Mouse (Mus musculus) MEL (cell line): ENCODE results near the gene Trp53bp1.

Experiments used
- CHD1 ChIP-seq: IDR thresholded peaks from 2 replicates; pipeline ENCODE4 v1.6.1; 2012; ENCODE audit warnings: low read depth, mild to moderate bottlenecking, inconsistent platforms, low read length, improper control_type of control experiment
- CTCF ChIP-seq, 3 experiments: IDR thresholded peaks in 2 of 3; conservative IDR thresholded peaks in 1 of 3; 2 replicates each; pipeline ENCODE4 v1.5.1; 2011 to 2012; ENCODE audit warnings: low read length in 3 of 3, low read depth in 2 of 3, mild to moderate bottlenecking in 2 of 3, improper control_type of control experiment in 1 of 3, inconsistent platforms in 1 of 3, mixed read lengths in 1 of 3, moderate library complexity in 1 of 3; ENCODE audit not compliant: control insufficient read depth in 1 of 3, insufficient read depth in 1 of 3, poor library complexity in 1 of 3, severe bottlenecking in 1 of 3
- E2F4 ChIP-seq: IDR thresholded peaks from 2 replicates; pipeline ENCODE4 v1.6.1; 2011; ENCODE audit warnings: low read depth, low read length, improper control_type of control experiment, borderline replicate concordance
- EP300 ChIP-seq, 2 experiments: IDR thresholded peaks; 2 replicates each; pipeline ENCODE4 v1.6.1; 2011; ENCODE audit warnings: improper control_type of control experiment in 2 of 2, low read length in 2 of 2, low read depth in 1 of 2, mild to moderate bottlenecking in 1 of 2
- ETS1 ChIP-seq: IDR thresholded peaks from 2 replicates; pipeline ENCODE4 v1.6.1; 2012; ENCODE audit warnings: low read depth, mild to moderate bottlenecking, inconsistent platforms, low read length, improper control_type of control experiment, moderate library complexity
- MEF2A ChIP-seq: IDR thresholded peaks from 2 replicates; pipeline ENCODE4 v1.6.1; 2014; ENCODE audit warnings: low read depth, mild to moderate bottlenecking, inconsistent platforms, low read length, improper control_type of control experiment; ENCODE audit not compliant: poor library complexity, insufficient replicate concordance, severe bottlenecking; ENCODE audit errors: extremely low read depth
- POLR2A ChIP-seq, 2 experiments: IDR thresholded peaks; 2 replicates each; pipeline ENCODE4 v1.6.1; 2011 to 2012; ENCODE audit warnings: low read length in 2 of 2, mild to moderate bottlenecking in 2 of 2, control low read depth in 1 of 2, improper control_type of control experiment in 1 of 2, low read depth in 1 of 2, moderate library complexity in 1 of 2; ENCODE audit not compliant: control insufficient read depth in 1 of 2, insufficient read depth in 1 of 2, poor library complexity in 1 of 2
- POLR2AphosphoS2 ChIP-seq: IDR thresholded peaks from 2 replicates; pipeline ENCODE4 v1.6.1; 2011; ENCODE audit warnings: low read length, improper control_type of control experiment
- POLR2AphosphoS5 ChIP-seq: IDR thresholded peaks from 2 replicates; pipeline ENCODE4 v1.6.1; 2012; ENCODE audit warnings: low read depth, borderline replicate concordance, mild to moderate bottlenecking, inconsistent platforms, low read length, moderate library complexity, mixed read lengths
- SIN3A ChIP-seq: IDR thresholded peaks from 2 replicates; pipeline ENCODE4 v1.6.1; 2012; ENCODE audit warnings: low read length, improper control_type of control experiment, inconsistent platforms
- USF1 ChIP-seq: IDR thresholded peaks from 2 replicates; pipeline ENCODE4 v1.6.1; 2014; ENCODE audit warnings: low read depth, mild to moderate bottlenecking, inconsistent platforms, low read length, improper control_type of control experiment, moderate library complexity
- ZC3H11A ChIP-seq: IDR thresholded peaks from 2 replicates; pipeline ENCODE4 v1.6.1; 2012; ENCODE audit warnings: low read depth, mild to moderate bottlenecking, inconsistent platforms, low read length, improper control_type of control experiment
- ZKSCAN1 ChIP-seq: IDR thresholded peaks from 2 replicates; pipeline ENCODE4 v1.6.1; 2012; ENCODE audit warnings: low read depth, mild to moderate bottlenecking, inconsistent platforms, low read length, improper control_type of control experiment, moderate library complexity

DNA sequence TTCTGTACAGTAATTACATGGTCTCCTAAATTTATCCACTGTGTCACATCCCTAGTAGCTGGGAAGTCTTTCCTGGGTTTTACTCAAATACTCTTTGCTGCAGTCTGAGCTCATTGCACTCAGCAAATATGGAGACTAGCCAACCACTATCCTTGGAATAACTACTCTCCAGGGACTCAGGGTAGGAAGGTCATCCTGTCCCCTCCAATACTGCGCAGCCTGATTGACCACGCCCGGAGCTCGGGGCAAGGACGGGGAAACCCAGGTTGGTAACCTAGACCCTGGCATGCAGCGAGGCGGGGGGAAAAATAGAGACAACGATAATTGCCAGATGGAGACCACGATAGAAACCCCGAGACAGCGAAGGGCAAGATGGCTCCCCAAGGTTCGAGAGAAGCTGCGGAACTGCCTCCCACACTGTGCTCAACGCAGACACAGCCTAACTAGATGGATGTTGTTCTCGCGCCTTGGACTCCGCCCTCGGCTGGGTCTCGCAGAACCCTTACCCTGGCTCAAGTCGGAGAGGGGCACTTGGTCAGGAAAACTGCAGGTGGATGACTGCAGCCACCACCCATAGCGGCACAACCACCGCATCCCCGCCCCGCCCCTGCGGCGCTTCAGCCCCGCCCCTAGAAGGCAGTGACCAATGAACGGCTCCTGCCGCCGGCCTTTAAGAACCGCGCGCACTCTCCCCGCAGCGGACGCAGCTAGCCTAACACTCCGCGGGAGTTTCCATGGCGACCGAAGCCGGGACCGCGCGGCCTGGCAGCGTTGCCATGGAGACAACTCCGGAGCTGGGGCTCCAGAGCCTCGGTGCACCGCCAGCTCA lies 17.9 kb upstream of the Trp53bp1 start, which contains the start of gene Map1a:
- TF ChIP-seq POLR2A (IDR thresholded peaks at IDR 0.05; ENCODE audit: control insufficient read depth in 1 of 2, insufficient read depth in 1 of 2, low read depth in 1 of 2, low read length in 2 of 2, poor library complexity in 1 of 2), result peak in 1 of 2 experiments; percentile 44; a peak in 1 of 4 replicates
- no peak for TF ChIP-seq MEF2A
- peak; percentile 70; the same call in 1 of the 2 replicates for TF ChIP-seq SIN3A
- no peak for TF ChIP-seq USF1
- TF ChIP-seq ZC3H11A, result no peak
- TF ChIP-seq E2F4, result peak; percentile 93; the same call in 1 of the 2 replicates
- no peak for TF ChIP-seq EP300 (IDR thresholded peaks at IDR 0.05; ENCODE audit: low read depth in 1 of 2, low read length in 2 of 2)
- TF ChIP-seq ZKSCAN1, result no peak
- TF ChIP-seq POLR2AphosphoS2, result no peak
- TF ChIP-seq ETS1, result no peak
- no peak for TF ChIP-seq CTCF (IDR thresholded peaks at IDR 0.05 in 2 of 3, conservative IDR thresholded peaks at IDR 0.05 in 1 of 3; ENCODE audit: control insufficient read depth in 1 of 3, insufficient read depth in 1 of 3, low read depth in 2 of 3, low read length in 3 of 3, poor library complexity in 1 of 3, severe bottlenecking in 1 of 3)
- TF ChIP-seq POLR2AphosphoS5, result no peak
- no peak for TF ChIP-seq CHD1
